Mouse (Mus musculus): ENCODE results near the gene Bag6.

Bag6 gene

GRCm38 (mm10) chr17:35168541-35169207 is 33.7 kb downstream of the Bag6 start:
- DNase-seq = no peak

- no peak for DNase-seq
Observed at GRCm38 (mm10) chr17:35172445-35173234, 37.7 kb downstream of the Bag6 start.

GRCm38 (mm10) chr17:35173329-35173728 is 38.4 kb downstream of the Bag6 start:
- DNase-seq = no peak

DNA sequence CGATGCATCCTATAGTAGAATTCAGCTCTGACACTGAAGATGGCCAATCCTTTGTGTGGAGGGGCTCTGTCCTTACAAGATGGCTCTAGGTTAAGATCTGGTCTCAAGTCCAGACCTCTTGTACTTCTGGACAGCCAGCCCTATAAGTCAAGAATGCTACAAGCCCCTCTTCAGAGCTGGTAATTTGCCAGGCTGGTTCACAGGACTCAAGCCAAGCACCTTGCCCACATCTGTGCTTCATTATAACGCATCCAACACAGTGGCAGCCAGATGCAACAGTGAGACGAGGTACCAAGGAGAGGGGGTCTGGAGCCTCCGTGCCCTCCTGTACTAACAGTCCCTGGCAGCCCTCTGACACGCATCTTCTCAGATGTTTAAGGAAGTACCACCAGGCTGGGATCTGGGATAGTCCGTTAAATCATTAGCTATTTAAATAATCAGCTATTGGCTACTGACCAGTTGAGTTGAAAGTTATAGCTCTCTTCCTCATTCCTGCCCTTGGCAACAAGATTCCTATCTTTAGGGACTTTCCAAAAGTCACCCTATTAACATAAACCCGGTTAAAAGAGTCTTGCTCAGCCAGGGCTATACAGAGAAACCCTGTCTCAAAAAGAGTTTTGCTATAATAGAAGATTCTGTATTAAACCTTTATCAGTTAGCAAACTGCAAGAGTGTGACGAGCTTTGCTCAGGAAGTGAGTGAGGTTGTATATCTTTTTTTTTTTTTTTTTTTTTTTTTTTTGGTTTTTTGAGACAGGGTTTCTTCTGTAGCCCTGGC is 39.4 kb downstream of the Bag6 start:
- DNase-seq = no peak

GRCm38 (mm10) chr17:35175382-35175781 is 40.4 kb downstream of the Bag6 start:
- DNase-seq = no peak

DNA sequence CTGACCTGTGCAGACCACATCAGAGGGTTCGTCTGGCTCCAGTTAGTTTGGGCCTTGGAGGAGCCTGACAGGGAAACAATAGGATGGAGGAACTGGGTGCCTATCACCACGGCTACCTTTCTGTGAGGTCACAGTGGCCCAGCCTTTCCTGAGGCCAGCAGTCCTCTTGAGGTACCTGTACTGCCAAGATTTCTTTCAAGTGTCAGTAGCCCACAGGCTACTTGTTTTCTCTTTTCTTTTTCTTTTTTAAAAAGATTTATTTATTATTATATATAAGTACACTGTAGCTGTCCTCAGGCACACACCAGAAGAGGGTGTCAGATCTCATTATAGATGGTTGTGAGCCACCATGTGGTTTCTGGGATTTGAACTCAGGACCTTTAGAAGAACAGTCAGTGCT is 41.0 kb downstream of the Bag6 start, which contains the start of gene Aif1:
Aif1 (minus strand) TSS at position 101 of the 400 bp plus-strand sequence.
- DNase-seq = no peak

- peak; percentile 78 for DNase-seq
Observed at GRCm38 (mm10) chr17:35178528-35178927, 43.5 kb downstream of the Bag6 start.

DNA sequence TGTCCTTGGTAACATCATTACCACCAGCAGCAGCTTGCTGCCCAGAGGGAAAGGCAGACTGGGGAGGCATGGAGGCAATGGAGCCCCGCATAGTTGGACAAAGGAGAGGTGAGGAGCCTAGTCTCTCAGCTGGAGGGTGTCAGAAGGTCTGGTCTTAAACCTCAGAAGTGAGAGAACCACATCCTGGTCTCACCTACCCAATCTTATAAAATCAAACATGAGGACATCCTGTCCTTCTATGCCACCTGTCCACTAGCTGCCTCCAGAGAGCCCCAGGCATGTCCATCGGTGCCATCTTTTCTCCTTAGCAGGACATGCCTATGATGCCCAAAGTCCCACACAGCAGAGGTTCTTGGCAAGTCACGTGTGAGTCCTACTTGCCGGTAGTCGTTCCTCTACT is 45.1 kb downstream of the Bag6 start:
- DNase-seq = no peak

GRCm38 (mm10) chr17:35185639-35186611 is 50.9 kb downstream of the Bag6 start:
- DNase-seq = peak; percentile 85

DNA sequence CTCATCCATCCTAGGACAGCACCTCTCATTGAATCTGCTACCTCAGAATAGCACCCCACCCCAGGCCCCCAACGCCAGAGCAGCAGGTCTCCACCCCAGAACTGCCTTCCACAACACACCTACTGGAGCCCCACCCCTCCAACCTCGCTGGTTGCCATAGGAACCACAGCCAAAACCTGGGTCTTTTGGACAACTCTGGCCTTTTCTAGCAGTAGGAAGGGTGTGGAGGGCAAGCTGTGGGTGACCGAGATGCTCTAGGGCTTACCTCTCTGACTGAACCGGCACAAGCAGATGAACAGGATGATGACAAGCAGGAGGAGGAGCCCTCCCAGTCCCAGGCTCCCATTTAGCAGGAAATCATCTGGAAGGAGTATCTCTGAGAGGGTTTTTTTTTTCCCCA is 51.7 kb downstream of the Bag6 start:
- peak; percentile 47 for DNase-seq

- no peak for DNase-seq
Observed at GRCm38 (mm10) chr17:35187345-35187744, 52.4 kb downstream of the Bag6 start.

DNA sequence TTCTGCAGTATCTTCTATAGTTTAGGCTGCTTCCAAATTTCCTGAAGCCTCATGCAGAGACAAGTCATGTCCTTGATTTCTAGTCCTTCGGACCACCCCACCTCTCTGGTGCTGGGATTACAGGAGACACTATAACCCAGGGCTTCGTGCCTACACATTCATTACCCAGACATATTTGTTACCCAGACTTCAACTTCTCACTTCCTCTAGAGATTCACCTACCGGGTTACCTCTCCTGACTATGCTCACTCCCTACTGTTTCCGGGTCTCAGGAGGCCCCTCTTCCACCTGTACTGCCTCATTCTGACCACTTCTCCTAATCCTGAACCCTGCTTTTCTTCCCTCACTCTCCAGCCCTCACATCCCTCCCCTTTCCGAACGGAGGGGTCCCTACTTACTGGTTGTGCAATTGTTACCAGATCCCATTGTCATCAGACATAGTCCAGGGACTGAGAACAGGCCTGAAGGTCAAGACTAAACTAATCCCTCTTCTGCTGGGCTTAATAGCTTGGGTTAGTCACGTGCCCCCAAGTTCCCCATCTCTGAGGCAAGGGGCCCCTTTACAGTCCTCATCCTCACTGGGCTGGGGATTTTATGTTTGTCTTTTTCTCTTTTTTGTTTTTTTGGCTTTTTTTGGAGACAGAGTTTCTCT is 53.1 kb downstream of the Bag6 start, which contains the start of gene Lst1:
Lst1 (minus strand) TSS at position 481 of the 652 bp plus-strand sequence.
- no peak for DNase-seq

DNA sequence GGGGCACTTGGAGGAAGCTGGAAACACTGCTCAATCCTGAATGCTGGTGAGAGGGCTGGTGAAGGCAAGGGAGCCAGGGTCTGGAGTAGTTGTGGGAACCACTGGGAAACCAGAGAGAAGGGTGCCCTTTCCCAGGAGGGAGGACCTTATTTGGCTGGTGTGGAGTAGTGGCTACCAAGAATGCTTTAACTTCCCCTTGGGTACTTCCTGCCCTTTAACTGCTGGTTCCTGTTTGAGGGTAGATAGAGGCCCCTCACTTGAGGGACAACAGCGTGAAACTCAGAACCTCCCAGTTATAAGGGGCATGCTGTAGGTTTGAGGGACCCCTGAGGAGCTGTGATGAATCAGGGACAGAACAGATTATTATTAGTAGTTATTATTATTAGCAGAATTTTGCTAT is 54.2 kb downstream of the Bag6 start:
- DNase-seq = no peak

DNA sequence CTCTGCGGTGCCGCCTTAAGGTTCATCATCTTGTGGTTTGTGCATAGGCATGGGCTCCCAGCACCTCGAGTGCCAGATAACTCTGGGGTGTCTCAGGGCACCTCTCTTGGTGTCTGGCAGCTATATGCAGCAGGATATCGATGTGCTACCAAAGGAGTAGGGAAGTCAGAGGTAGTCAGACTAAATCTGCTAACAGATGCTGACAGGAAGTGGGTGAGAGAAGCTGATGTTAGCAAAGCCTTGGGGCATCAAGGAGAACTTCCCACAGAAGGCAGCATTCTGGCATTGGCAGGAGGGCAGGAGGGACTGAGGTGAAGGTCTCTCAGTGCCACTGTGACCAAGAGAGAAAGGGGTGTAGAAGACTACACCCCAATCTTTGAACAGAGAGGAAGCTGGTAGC is 55.1 kb downstream of the Bag6 start:
- DNase-seq = no peak

GRCm38 (mm10) chr17:35191723-35192122 is 56.7 kb downstream of the Bag6 start:
- no peak for DNase-seq

DNA sequence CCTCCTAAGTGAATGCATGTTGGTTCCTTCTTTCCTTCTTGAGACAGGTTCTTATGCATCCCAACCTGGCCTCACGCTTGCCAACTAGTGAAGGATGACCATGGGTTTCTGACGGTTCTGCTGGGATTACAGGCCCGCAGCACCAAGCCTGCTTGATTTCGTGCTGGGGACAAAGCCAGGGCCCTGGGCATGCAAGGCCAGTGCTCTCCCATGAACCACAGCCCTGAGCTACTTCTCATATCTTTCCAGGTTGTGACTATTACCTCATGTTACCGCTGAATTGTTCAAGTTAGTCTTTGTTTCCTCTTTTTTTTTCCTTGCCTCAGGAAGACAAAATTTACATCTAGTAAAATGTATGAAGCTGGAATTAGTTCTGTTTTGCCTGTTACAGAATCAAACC is 57.9 kb downstream of the Bag6 start:
- DNase-seq = no peak

DNA sequence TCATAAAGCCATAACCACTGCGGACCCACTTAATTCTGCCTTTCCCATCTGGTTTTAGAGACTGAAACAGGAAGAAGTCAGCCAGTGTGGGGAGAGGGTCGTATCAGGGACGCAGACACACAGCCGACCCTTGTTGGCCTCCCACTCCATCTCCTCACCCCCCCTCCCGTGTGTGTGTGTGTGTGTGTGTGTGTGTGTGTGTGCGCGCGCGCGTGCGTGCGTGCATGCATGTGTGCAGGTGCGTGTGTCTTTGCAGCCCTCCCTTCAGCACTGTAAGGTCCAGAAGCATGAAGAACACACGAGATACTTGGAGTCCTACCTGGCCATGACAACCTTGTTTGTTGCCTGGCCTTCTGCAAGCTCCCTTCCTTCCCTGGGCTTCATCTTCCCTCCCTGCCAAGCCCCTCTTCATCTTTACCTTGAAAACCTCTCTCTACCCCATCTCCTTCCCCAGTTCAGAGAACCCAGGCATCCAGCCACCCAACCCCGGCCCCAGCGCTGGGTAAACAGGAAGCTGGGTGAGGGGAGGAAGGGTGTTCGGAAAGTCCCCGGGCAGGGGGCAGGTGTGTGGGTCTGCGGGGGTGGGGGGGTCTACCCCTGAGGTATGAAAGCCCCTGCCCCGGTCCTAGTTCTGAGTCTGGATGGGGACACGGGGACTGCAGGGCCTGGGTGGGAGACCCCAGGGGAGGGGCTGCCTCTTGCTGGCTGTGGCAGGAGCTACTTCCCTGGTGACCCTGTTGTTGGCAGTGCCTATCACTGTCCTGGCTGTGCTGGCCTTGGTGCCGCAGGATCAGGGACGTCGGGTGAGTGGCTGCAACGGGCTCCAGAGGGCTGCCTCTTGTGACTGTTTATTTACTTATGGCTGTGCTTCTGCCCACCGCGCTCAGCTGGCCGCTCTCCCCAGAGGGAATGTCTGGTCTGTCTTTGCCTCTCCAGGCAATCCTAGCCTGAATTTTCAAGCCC is 59.2 kb downstream of the Bag6 start, which contains the start of gene Ltb:
Ltb (plus strand) TSS at position 559 of the 963 bp plus-strand sequence.
- no peak for DNase-seq

- no peak for DNase-seq
Observed at GRCm38 (mm10) chr17:35194844-35195630, 60.1 kb downstream of the Bag6 start.

DNA sequence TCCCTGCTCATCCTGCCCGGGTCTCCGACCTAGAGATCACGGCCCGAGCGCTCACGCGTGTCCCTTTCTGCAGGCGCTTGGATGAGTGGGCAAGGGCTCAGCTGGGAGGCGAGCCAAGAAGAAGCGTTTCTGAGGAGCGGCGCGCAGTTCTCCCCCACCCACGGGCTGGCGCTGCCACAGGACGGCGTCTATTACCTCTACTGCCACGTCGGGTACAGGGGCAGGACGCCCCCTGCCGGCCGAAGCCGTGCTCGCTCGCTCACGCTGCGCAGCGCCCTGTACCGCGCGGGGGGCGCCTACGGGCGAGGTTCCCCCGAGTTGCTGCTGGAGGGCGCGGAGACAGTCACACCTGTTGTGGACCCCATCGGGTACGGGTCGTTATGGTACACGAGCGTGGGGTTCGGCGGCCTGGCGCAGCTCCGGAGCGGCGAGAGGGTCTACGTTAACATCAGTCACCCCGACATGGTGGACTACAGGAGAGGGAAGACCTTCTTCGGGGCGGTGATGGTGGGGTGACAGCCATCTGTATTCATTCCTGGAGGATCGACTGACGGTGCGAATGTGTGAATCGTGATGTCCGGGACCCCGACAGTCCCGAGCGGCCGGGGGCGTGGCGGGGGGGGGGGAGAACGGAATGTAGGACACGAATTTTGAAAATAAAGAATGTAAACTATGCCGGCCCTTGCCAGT is 60.8 kb downstream of the Bag6 start:
- DNase-seq = peak; percentile 82
